Mouse (Mus musculus) CD4-positive helper T cell, adult 2 months (primary cell): Measurements from ENCODE around the gene Gm14137.
A peak's percentile ranks its signal among the peaks of the same experiment; 100 is the strongest.

Experiments used
- DNase-seq: peaks from one replicate; pipeline ENCODE4 v3.0.0-alpha.2; 2012; ENCODE audit warnings: low read depth, missing footprints, low spot score

Gm14137 gene

DNA sequence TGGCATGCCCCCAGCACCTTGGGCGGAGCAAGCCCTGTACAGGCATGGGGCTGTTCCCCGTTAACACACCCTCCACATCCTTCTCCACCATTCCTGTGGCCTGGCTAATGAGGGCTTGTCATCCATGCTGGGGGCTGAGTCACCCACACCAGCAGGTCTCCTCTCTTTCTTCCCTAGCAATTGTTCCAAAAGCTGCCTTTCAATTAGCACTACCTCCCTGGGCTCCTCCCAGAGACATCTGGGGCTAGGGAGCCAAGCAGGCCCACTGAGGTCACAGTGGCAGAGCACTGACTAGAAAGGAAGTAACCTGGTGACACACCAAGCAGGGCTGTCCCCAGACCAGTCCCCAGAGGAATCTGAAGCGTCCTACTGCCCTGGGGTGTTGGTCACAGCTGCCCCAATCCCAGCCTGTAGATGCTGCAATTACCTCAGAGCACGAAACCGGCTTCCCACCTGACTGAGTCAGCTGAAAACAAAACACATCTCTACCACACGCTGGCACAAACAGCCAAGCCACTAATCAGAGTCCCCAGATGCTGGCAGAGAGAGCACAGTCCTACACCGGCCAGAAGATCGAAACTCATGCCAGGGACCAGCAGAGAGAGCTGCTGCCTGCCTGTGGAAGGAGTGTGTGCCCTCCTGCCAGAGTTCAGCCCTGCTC, at the start of gene Gm14137:
TSS of gene Gm14137 (plus strand) at position 519 of the 661 bp plus-strand sequence.
- DNase-seq, result no peak

DNA sequence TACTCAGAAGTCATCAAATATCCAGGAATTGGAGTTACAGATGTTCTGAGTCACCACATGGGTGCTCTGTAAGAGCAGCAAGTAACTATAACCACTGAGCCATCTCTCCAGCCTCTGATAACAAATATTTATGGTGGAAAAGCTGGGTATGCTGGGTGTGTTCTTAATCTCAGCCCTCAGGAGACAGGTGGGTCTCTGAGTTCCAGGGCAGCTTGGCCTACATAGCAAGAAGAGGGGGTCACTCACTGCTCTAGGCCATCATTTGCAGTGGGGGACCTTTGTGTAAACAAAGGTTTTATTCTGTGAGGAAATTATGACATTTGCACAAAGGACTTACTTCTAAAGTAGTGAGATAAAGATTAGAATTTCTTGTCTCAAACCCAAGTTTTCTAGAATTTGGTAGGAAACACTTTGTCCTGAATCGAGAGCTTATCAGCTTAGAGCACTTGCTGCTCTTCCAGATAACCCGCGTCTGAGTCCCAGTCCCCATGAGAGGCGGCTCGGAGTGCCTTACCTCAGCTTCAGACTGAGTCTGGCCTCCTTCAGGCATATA, 37.9 kb upstream of the Gm14137 start:
- DNase-seq, result no peak

DNA sequence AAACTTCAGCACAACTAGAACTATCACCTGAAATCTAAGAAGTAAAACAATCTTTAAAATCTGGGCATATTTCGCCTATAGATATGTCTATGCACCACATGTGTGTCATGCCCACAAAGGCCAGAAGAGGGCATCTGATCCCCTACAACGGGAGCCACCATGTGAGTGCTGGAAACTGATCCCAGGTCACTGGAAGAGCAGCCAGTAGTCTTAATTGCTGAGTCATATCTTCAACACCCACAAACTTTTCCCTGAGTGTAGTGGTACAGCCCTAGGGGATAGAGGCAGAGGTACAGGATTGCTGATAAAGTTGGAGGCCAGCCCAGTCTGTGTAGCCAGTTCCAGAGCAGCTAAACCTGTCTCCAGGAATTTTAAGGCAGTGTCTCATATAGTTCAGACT, 29.1 kb upstream of the Gm14137 start:
- DNase-seq, result no peak

DNA sequence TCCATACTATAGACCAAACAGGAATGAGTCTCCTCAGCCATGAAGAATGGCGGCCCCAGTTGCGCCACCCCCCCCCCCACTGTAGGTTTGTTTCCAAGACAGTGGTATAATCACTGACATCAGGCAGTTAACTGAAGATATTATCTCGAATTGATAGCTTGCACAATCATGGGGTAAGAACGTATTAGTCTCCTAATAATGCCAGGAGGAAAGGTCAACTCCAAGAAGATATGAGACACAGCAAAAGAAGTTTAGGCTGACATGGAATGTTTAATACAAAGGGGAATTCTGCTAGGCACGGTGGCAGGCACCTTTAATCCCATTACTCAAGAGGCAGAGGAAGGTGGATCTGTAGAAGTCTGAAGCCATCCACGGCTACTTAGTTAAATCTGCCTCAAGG, 27.9 kb upstream of the Gm14137 start:
- no peak for DNase-seq

DNA sequence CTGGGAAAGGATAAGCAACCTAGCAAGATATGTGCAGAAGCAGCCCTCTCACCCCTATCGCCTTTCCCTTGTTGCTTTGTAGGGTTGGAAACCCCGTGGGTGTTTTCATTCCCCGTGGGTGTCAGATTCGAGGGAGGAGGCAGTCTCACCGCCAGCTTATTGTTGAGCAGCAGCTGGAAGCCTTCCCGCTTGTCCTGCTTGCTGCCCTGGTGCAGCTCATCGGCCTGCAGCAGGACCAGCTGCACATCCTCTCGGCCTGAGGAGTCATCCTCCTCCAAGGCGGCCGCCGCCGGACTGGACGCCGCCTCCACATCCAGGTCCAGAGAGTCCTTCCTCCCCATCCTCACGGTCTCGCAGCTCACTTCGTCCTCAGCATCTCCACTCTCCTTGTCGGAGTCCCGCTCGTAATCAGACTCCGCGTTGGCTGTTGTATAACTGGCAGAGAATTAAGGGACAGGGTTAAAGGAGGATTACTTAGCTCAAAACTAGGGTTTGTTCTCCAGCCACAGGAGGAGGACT, 27.1 kb upstream of the Gm14137 start:
- DNase-seq, result no peak

DNA sequence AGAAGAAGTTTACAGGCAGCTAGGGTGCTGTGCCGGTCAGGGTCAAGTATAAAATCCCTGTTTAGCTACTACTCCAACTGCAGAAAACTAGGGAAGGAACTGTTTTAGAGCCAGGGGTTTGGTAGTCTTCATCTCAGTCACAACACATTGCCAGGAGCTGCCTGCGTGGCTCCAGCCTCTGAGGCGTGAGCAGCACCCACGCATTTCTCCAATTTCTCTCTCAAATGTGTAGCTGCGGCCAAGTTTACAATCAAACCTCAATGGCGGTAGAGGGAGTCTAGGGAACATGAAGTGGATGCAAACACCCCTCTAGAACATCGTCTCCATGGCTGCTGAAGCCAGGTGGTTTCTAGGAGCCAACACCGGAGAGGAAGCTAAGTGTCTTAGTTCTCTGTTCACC, 26.5 kb upstream of the Gm14137 start:
- DNase-seq, result no peak

DNA sequence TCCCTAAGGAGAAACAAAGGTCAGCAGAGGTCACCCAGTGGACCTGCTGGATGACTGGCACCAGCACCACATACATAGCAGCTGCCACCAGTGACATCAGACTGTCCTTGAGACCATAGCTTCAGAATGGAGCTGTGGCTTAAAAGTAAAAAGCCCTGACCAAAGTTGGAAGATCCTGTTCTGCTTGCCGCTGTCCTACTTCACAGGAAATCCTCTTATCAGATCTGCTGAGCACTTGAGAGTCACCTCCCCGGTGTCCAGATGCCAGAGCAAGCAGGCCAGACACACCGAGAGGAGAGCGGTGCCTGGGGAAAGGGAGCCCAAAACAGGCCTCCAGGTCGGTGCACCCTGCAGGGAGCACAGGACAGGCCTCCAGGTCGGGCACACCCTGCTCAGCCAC, 22.1 kb upstream of the Gm14137 start:
- no peak for DNase-seq

DNA sequence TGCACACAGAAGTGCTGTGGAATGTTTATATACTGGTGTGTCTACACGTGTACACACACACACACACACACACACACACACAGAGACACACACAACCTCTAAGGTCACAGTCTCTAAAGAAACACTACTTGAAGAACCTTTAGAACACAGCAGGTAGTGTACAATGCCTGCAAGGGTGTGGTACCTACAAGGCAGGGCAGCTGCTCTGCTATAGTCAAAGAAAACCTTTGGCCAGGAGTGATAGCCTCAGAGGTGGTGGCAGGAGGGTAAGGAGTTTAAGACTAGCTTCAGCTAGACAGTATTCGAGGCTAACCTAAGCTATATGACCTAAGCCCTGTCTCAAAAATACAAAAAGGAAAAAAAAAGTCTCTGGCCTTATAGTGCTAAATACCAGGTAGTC, 19.6 kb upstream of the Gm14137 start:
- no peak for DNase-seq

DNA sequence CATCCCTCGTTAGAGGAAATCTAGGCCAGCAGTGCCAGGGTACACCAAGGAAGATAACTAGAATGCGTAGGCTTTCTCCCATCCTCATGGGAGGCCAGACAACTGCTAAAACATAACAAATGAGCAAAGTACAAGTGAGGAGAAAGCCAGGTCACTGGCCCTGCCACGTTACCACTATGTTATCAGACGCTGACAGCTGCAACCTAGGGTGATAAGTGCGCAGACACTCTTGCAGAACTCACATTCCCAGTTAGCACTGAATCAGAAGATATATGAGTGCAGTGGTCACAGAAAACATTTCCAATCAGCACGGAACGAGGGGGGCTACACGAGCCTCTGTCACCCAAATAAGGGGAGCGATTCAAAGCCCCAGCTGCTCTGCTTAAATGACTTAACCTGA, 18.9 kb upstream of the Gm14137 start:
- no peak for DNase-seq

DNA sequence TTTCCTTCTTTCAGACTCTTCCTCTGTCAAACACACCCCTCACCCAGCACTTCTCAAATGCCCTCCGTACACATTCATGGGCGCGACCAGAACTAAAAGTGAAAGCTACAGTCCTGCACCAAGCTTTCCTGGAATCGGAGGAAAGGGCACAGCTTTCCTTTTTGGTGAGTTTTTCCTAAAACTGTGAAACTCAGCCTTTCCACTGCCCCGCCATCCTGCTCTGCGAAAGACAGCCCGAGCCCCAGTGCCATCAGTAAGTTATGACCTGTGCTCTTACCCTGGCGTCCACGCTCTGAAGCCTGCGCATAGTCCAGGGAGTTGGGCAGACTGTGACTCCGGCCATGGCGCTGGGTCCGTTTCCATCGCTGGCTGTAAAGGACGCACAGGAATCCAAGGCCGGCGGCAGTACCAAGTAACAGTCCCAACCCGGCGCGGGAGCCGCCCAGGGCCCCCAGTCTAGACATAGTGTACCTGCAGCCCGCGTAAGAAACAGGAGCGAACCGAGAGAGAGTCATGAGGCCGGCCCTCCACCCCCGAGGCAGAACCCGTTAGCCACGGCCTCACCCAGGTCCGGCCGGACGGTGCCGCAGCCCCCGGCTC, 18.1 kb upstream of the Gm14137 start:
- DNase-seq, result peak; percentile 24

DNA sequence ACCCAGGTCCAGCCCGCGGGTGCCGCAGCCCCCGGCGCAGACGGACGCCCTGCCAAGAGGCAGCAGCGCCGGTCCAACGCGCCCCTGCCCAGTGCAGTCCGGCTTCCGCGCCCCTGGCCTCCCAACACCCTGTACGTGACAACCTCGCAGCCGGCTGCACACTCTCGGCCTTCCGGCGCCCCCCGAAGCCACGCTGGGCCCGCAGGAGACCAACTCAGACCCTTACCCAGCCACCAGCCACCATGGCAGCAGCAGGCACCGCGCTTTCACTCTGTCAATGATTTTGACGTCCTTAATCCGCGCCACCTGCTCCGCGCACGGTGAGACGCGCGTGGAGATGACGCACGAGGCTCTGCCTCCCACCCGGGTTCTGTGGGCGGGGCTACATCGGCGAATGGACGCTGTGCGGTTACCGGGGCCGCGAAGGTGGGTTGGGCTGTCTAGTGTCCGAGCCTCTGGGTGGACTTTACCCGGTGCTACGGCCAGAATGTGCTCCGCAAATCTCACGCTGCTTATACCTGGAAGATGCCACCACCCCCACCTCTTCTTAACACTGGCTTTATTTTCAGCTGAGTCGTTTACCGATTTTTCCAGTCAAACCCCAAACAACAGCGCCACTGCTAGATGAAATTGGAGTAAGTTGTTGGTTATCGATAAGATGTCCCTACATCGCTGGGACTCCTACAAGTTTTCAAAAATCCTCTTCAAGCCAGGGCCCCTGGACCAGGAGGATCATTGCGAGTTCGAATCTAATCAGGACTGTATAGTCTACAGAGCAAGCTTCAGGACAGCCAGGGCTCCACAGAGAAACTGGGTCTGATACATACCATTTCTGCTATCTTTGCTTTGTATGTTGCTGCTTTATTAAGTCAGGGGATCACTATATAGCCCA, 17.4 kb upstream of the Gm14137 start, which contains the start of gene Rmdn3:
TSS of gene Rmdn3 (minus strand) at position 354 of the 892 bp plus-strand sequence.
- DNase-seq, result peak; percentile 95

DNA sequence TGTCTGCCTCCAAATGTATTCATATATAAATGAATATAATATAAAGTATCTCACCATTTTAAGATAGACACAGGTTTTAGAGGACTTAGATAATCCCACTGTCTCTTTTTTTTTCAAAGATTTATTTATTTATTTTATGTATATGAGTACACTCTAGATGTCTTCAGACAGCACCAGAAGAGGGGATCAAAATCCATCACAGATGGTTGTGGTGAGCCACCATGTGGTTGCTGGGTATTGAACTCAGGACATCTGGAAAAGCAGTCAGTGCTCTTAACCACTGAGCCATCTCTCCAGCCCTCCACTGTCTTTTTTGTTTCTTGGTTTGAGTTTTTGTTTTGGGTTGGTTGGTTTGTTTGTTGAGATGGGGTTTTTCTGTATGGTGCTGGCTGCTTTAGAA, 16.5 kb upstream of the Gm14137 start:
- DNase-seq, result no peak

DNA sequence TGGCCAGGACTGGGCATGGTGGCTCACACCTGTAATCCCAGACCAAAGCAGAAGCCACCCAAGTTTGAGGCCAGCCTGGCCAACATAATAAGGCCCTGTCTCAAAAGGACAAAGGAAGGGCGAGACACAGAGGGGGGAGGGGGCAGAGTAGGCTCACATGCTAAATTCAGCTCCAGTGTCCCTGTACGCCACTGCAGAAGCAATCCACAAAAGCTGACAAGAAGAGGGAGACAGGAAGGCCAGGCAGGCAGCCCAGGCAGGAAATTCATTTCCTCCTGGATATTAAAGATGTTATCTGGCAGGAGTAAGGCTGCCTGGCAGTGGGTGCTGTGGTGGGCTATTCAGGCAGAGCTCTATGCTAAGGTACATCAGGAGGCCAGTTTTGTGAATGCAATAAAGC, 13.1 kb upstream of the Gm14137 start:
- DNase-seq, result no peak

DNA sequence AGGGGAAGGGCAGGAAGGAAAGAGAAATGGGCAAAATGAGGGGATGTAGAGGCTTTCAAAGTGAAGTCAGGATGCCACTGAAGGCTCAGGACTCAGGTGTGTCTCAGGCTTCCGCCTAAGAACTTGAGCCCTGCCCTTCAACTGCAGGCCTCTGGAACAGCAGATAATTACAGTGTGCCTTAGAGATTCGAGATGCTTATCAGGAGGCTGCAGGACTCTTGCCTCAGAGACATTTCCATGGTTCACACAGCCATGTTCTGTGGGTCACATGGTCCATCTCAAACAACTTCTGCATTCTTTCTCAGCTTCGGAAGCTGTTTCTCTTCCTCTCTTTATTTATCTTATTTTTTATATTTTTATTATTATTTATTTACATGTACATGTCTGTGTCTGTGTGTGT, 11.2 kb upstream of the Gm14137 start:
- DNase-seq, result no peak

DNA sequence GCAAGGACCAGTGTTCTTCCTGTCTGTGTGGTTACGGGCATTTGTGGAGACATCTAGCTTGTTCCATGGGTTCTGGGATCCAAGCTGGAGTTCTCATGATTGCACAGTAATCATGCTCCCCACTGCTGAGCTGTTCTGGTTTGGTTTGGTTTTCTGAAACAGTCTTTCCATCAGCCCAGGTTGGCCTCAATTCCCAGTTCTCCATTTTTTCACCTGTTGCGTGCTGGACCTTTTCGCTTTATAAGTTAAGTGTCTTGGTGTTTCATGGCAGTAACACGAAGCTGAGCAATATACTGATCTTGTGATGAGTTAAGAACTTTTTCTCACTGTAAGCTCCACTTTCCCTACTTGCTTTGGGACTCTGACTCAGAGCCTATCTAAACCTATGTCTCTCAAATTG, 10.3 kb upstream of the Gm14137 start:
- no peak for DNase-seq

DNA sequence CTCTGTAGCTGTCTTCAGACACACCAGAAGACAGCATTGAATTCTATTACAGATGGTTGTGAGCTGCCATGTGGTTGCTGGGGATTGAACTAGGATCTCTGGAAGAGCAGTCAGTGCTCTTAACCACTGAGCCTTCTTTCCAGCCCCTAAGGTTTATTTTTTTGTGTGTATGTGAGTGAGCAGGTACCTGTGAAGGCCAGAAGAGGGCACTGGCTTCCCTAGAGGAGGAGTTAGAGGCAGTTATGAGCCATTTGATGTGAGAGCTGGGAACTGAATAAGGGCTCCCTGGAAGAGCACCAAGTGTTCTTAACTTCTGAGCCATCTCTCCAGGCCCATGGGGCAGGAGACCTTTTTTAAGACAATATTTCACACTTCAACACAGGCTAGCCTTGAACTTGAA, 8.9 kb upstream of the Gm14137 start:
- DNase-seq, result no peak

DNA sequence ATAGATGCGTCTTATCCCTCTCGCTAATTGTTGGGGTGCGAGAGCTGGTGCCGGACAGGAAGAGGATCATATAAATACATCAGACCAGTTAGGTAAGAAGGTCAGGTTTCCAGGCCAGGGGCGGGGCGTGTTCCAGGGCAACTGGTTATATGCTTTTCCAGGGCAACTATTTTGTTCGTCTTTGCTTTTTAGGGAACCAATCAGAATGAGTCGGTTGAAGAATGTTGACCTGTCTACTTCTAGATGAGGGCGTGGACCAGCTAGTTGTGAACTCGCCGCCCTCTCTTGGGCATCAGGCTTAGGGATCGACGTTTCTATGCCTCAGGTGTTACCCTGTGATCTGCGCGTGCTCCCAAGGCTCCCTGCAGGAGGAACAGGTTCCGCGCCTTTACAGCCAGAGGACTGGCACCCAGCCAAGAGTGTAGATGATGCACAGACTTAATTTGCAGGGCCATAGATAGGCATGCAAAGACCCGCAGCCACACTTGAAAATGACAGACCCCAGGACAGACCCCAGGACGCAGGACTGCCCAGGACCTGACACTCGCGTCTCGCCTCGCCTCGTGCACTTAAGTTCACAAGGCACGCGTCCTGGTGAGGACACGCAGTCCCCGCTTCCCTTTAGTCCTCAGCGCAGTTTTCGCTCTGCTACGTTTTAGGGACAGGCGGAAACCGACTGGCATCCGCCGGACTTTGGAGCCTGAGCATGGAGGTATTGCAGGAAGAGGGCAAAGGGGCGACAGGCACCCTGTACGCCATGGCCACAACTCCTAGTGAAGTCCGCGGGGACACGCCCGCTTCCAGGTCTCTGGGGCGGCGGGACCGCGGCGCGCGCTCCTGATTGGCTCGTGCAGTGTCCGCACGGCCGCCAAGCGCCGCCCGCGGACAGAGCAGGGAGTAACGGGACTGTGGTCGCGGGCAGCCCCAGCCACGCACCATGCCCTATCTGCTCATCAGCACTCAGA, 7.1 kb upstream of the Gm14137 start, which contains the start of gene Gchfr:
TSS of gene Gchfr (plus strand) at position 873 of the 965 bp plus-strand sequence.
- DNase-seq, result peak; percentile 47

DNA sequence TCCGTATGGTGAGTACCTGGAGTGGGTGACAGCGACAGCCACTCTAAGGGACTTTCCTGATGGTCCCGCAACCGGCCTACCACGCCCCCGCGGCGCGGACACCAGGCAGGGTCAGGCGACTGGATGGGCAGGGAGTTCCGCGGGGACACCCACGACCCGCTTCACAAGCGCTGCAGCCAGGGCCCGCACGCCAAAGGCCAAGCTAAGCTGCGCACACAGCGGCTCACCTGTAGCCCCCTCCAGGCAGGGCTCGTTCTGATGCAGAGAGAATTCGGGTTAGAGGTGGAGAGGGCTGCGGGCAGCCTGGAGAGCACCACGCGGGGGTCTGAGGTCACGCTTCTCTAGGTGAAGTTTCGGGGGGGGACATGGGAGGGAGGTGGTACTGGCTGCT, 6.4 kb upstream of the Gm14137 start:
- DNase-seq, result no peak

DNA sequence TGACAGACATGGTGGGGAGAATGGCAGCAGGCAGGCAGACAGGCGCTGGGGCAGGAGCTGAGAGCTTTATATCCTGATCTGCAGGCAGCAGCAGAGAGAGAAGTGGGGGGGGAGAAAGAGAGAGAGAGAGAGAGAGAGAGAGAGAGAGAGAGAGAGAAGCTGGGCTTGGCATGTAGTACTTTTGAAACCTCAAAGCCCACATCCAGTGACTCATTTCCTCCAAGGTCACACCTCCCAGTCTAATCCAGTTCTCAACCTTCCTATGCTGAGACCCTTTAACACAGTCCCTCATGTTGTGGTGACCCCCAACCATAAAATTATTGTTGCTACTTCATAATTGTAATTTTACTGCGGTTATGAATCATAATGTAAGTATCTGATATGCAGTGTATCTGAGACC, 4.0 kb upstream of the Gm14137 start:
- no peak for DNase-seq

DNA sequence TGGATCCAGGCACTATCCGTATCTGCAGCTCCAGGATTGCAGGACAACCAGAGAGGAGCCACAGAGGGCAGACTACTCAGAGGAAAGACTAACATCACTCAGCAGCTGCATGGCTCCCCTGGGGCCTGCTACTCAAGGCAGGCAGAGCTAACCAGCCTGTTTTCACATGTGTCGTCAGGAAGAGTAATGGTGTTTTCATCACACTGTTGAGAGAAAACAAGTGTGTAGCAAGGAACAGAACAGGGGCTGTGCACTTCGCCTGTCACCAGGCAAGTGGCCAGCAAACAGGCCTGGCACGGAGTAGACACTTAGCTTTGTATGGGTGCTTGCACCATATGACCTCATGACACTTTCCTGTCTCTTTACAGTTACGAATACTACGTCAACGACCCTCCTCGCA, 2.7 kb upstream of the Gm14137 start:
- no peak for DNase-seq

DNA sequence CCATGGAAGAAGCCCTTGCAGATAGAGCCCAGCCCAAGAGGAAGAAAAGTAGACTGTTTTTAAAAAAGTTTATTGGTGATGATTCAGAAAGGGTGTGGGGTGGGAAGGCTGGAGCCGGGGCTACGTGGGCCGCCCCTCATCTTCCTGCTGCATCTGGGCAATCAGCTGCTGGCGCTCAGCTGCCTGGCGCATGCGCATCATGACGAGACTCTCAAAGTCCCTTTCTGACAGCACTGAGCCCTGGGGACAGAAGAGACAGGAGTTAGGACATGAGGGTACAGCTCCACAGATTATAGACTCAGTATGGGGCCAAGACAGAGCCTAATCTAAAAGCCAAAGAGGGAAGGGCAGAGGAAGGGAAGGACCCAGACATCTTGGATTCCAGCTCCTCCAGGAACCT, 1.9 kb upstream of the Gm14137 start:
- no peak for DNase-seq
